Mouse (Mus musculus) thymus, postnatal 0 days (tissue): ENCODE data around the gene Sox10. TPM values are rescaled to one million over a fixed set of nuclear protein-coding genes. Genes with fewer than 3 reads are reported as not detected.

Source experiments
- DNase-seq: peaks from one replicate; pipeline ENCODE4 v3.0.0-alpha.2; 2015; ENCODE audit warnings: low spot score
- polyA plus RNA-seq: library from polyadenylated mRNA; unstranded; fragments of >200 nt; fragmentation: Nextera tagmentation; extraction: Ambion mirVana; gene quantifications from 2 replicates; pipeline ENCODE4 v1.2.1, GENCODE M21; 2015

Sox10 gene
- polyA plus RNA-seq, 1 experiment from 2014 or later, result 0.26 TPM

DNA sequence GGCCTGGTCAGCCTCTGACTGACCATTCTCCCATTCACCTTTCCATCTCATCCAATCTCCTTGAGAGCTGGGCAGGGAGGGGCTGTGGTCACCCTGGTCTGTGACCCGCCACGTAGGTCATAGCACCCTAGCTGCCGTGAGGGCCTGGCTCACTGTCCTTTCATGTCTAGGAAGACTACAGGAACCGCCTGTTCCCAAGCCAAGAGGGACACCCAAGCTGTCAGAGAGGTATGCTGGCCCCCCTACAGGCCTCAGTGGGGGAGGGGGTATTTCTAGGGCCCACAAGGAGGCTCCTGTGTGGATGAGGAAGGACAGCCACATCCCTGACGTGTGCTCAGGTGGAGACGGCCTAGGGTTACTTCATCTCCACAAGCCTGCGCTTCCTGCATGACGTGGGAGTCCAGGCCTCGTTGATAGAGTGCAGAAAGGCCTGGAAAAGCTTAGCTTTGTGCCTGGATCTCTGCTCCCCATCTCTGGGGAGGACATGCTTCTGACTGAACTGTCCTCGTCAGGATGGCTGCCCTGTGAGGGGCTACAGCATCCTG, 40.6 kb downstream of the Sox10 start:
- DNase-seq, result no peak

- no peak for DNase-seq
Measured at GRCm38 (mm10) chr15:79123751-79124150, 41.3 kb downstream of the Sox10 start.

DNA sequence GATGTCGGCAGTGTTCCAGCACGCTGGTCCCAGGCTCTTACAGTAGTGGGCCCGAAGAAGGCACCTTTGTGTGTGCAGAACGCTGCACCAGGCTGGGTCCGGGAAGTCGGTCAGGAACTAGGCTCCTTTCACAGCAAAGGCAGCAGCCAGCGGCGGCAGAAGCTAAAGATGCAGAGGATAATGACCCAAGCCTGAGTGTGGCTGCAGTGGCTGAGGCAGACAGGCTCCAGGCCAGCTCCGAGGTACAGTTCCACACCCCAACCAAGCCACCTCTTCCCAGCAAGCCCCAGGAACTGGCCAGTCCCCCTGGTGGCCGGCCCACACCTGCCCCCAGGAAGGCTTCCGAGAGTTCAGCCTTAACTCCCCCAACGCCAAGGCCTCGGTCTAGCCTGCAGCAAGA, 42.5 kb downstream of the Sox10 start:
- no peak for DNase-seq

- no peak for DNase-seq
Measured at GRCm38 (mm10) chr15:79122119-79122518, 42.9 kb downstream of the Sox10 start.

DNA sequence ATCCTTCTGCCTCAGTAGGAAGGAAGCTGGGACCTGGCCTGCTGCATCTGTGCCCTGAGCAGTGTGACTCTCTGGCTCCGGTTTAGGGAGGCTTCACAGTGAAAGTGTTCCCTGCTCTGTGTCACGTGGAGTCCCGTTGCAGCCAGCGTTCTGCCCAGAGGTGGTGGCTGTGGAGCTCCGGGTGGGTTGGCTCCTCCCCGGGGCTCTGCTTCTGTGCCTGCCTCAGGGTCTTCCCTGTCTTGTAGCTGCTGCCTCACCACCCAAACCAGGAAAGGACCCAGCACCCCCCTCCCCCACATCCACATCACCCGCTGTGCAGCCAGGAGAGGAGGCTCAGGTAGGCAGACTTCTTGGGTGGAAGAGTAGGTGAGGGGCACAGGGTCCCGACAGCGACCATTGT, 45.5 kb downstream of the Sox10 start:
- no peak for DNase-seq

DNA sequence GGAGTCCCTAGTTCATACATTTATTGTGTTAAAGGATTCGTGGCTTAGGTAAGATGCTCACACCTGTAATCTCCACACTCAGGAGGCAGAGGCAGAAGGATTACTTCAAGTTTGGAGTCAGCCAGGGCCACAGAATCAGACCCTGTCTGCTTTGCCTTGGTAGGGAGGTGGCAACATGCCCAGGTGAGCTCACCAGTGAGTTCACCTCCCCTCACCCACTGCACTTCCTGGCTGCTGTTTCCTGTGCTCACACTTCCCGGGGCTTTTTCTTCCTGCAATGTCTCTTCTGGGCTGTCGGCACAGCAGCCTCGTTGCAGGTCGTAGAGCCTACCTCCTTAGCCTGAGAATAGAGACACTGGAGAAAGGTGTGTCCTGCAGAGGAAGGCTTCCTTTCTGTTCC, 49.8 kb downstream of the Sox10 start:
- DNase-seq, result no peak

DNA sequence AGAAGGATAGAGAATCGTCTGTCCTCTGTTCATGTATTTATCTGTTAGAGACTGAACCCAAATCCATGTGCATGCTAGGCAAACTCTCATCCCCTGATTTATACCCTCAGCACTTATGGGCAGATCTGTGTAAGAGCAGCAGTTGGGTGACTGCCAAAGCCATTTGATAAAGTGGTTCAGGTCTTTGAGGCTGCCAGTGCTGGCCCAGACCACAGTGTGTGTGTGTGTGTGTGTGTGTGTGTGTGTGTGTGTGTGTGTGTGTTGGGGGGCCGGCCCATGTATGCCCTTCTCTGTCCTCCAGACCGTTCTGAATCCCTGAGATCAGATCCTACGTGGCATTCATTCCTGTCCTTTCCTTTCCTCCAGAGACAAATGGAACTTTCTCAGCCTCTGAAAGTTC, 53.3 kb downstream of the Sox10 start:
- no peak for DNase-seq

DNA sequence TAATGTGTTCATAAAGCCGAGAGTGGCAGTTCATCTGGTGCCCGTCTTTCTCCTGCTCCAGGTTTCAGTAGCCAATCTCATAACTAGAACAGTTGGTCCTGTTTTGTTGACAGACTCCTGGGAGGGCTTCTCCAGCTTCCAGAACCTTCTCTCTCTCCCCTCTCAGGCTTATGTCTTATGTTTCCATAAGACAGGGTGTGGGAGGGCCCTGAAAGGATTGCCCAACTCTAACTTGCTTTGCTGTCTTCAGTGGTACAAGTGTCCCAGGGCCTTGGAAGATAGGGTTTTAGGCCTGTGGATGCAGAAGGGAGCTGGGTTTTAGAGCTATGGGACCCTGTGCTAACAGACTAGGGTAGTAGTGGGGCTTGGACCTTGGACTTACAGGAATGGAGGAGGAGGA, 54.5 kb downstream of the Sox10 start:
- DNase-seq, result no peak

DNA sequence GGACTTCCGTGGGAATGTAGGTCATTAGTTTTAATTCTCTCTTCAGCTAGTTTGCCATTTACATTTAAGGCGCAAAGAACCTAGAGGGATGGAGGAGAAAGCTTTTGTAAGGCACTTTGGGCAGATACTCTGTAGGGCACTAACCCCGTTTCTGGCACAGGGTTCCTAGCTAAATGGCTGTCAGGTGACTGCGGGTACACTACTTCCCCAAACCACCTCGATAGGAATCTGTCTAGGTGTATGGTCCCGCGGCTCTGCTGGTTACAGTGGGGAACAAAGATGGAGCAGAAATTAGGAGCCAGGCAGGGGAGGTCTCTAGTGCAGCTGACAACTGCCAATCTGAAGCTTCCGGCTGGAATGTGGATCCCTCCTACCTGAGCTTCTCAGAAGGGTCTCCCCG, 55.0 kb downstream of the Sox10 start:
- DNase-seq, result no peak

- peak; percentile 38 for DNase-seq
Measured at GRCm38 (mm10) chr15:79109321-79109934, 55.6 kb downstream of the Sox10 start.

DNA sequence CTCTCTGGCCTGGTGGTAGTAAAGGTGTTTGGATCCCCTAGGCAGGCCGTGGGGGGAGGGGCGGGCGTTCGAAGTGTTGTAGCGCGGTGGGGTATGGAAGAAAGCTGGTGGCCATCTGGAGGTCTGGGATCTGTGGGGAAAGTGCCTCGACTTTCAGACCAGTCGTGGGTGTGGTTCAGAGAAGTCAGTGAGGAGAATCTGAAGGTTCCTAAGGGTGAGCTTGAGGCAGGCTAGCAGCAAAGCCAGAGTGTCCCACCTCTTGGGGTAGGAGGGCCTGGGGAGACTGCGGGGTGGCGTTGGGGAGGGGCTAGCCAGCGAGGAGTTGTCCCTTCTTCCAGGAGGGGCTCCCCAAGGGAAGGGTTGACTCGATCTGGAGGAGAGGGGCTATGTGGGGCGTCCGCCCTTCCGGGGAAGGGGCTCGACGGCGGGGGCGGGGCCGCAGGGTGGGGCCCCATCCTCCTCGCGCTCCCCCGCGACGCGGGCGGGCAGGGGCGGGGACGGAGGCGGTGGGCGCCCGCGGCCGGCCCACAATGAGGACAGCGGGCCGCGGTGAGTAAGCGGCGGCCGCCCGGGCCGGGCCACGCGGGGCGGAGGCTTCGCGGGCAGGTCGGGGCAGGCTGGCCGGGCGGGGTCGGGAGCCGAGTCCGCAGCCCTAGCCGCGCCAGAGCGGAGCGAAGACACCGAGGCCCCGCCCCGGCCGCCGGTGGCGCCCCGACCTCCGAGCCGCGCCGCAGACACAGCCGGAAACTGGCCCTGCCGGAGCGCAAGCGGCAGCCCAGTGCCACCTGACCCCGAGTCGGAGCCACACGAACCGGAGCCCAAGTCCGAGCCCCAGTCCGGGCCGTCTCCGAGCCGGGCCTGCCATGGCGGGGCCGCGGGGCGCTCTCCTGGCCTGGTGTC, 56.4 kb downstream of the Sox10 start, which contains the start of gene Micall1:
TSS of gene Micall1 (plus strand) at position 478 of the 900 bp plus-strand sequence.
- DNase-seq, result peak; percentile 59

DNA sequence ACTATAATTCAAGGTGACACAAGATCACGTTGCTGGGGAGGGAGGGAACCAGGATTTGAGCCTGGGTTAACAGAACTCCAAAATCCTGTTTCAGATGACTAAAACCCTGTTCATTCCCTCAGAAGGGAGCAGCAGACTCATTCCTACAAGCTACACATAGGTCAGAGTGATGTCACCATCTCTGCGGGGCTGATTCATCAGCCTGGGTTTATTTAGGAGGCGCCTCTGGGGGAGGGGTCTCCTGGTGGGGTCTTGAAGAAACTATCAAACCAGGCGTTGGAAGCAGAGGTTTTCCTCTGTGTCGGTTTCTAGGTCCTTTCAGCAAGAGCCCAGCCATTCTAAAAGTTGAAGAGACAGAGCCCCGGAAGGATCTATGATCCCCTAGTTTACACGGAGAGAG, 57.1 kb downstream of the Sox10 start:
- DNase-seq, result no peak

- no peak for DNase-seq
Measured at GRCm38 (mm10) chr15:79105804-79106203, 59.2 kb downstream of the Sox10 start.

Other genes starting within 250 kb of the Sox10 start
- 598 and 732 TPM in 2 replicates for gene Lgals1, start 238.5 kb downstream of the Sox10 start, polyA plus RNA-seq
- gene Nol12, start 230.3 kb downstream of the Sox10 start, polyA plus RNA-seq, result 59.3 and 59.9 TPM in 2 replicates
- gene Triobp, start 217.5 kb downstream of the Sox10 start, polyA plus RNA-seq, result 16.3 and 18.0 TPM in 2 replicates
- 303 and 311 TPM in 2 replicates for gene H1f0, start 136.8 kb downstream of the Sox10 start, polyA plus RNA-seq
- gene Galr3, start 123.4 kb downstream of the Sox10 start, polyA plus RNA-seq, result 0.14 and 0.21 TPM in 2 replicates
- 60.0 and 62.6 TPM in 2 replicates for gene Ankrd54, start 102.3 kb downstream of the Sox10 start, polyA plus RNA-seq
- gene Eif3l, start 90.1 kb downstream of the Sox10 start, polyA plus RNA-seq, result 200 and 212 TPM in 2 replicates
- 3.3 and 4.6 TPM in 2 replicates for gene Micall1, start 56.3 kb downstream of the Sox10 start, polyA plus RNA-seq
- gene Polr2f, start 24.2 kb downstream of the Sox10 start, polyA plus RNA-seq, result 284 and 300 TPM in 2 replicates
- gene 1700088E04Rik, start 24.0 kb downstream of the Sox10 start, polyA plus RNA-seq, result 2.4 and 4.0 TPM in 2 replicates
- 18.2 and 21.9 TPM in 2 replicates for gene Pick1, start 63.9 kb upstream of the Sox10 start, polyA plus RNA-seq
- 0.07 and 0.35 TPM in 2 replicates for gene Gm49486, start 64.2 kb upstream of the Sox10 start, polyA plus RNA-seq
- gene Slc16a8, start 89.5 kb upstream of the Sox10 start, polyA plus RNA-seq, result not detected in 2 replicates
- 0.81 and 0.90 TPM in 2 replicates for gene Baiap2l2, start 120.3 kb upstream of the Sox10 start, polyA plus RNA-seq
- gene Pla2g6, start 163.2 kb upstream of the Sox10 start, polyA plus RNA-seq, result 12.8 and 15.2 TPM in 2 replicates
- 7.2 and 8.7 TPM in 2 replicates for gene Maff, start 181.4 kb upstream of the Sox10 start, polyA plus RNA-seq
- gene Tmem184b, start 238.3 kb upstream of the Sox10 start, polyA plus RNA-seq, result 30.0 and 37.4 TPM in 2 replicates